Mouse (Mus musculus) frontal cortex, adult 2 months (tissue): Measurements from ENCODE around the gene Prmt7. TPM values are rescaled to one million over a fixed set of nuclear protein-coding genes. Genes with fewer than 3 reads are reported as not detected.

Experiments used
- DNase-seq, 2 experiments: peaks; one replicate each; pipeline ENCODE4 v3.0.0; 2022; ENCODE audit warnings: low spot score in 1 of 2; ENCODE audit errors: extremely low spot score in 1 of 2
- polyA plus RNA-seq: library from polyadenylated mRNA; depleted of rRNA; stranded (reverse); fragments of >200 nt; gene quantifications from 2 replicates; pipeline ENCODE4 v1.2.3, GENCODE M21; 2012

Prmt7 gene
- polyA plus RNA-seq, 1 experiment, result 33.4 TPM

DNA sequence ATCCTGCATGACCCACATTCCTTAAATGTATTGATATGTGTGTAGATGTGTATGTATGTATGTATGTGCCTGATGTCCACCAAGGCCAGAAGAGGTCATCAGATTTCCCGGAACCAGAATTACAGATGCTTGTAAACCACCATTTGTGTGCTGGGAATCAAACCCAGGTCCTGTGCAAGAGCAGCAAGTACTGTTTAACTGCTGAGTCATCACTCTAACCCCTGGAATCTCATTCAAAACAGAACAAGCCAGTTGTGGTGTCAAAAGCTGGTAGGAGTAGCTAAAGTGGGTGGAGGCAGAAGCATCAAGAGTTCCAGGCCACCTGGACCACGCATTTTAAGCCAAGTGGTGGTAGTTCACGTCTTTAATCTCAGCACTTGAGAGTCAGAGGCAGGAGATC lies 3.2 kb downstream of the Prmt7 start:
- no peak for DNase-seq

DNA sequence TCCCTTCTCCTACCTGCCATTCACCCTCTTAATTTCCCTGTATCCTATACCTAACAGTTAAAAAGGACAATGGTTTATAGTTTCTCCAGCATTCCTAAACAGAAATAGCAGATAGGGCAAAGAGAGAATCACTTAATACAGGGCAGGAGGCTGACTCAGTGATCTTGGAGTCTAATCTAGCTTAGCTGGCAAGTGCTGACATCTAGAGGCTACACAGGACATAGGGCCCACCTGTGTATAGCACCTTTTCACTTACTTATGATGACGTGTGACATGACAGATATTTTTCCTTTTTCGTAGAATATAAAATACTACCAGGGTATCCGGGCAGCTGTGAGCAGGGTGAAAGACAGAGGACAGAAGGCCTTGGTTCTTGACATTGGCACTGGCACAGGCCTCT lies 8.9 kb downstream of the Prmt7 start:
- DNase-seq, result no peak

DNA sequence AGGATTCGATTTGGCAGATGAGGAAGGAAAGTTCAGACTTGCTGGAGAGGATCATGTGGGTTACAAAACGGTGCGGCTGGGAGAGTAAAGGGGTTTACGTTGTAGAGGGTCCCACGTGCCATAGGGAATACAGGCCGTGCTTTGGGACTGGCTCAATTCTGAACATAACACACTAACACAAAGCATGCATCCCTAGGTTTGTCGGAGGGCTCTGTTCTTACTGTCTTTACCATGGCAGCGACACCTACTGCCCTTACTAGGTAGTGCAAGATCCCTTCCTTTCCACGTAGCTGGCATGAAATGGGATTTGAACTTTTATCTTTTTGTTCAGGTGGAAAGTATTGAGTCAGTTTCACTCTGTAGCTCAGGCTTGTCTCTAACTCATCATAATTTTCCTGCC lies 15.9 kb downstream of the Prmt7 start:
- peak in 1 of 2 experiments; percentile 76 for DNase-seq

DNA sequence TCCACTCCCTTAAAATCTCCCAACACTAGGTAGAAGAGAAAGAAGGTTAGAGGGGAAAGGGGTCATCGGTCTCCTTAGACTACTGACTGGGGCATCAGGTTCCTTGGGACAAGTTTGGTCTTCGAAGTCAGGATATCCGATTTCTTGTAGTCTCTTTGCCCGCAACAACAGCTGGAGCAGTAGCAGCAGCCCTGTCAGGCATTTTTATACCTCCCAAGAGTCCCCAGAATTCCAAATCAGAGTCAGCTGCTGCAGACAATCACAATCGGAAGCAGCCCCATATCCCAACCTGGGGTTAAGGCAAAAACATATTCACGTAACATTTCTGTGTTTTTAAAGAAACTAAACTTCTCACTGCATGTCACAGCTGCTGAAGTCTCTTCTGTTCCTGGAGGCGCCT lies 20.8 kb downstream of the Prmt7 start:
- no peak for DNase-seq

DNA sequence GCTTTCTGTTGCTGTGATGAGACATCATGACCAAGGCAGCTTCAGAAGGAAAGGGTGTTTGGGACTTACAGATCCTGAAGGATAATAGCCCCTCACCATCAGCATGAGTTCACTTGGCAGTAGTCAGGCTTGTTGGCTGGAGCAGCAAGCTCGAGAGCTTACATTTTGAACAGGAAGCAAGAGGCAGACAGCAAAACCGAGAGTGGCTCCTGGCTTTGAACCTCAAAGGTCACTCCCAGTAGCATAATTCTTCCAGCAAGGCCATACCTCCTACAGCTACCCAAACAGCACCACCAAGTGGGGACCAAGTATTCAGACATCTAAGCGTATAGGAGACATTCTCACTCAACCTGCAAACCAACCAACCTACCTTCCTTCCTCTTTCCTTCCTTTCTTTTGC lies 22.0 kb downstream of the Prmt7 start:
- DNase-seq, result no peak

DNA sequence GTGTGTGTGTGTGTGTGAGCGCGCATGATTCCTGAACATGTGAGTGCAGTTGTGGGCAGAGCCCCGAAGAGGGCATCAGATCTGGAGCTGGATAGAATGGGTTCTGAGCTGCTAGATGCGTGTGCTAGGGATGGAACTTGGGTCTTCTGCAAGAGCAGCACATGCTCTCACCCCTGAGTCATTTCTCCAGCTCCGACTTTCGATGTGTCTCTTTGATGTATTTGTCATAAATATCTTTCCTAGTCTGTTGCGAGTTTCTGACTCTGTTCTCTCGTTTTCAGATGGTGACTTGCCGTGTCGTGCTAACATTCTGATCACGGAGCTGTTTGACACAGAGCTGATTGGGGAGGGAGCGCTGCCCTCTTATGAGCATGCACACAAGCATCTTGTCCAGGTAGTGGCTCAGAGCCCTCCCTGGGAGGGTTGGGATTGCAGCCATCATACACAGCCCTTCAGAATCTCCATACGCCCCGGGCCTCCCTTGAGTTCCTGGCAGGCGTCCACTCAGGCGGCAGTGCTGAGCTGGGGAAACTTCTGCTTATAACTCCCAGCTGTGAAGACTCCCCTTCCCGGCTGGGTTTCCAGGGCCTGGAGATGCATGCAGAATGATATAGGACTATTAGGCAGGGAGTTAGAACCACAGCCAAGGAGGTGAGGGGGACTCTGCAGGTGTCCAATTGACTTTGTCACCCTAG lies 24.0 kb downstream of the Prmt7 start:
- DNase-seq, result peak in 1 of 2 experiments; percentile 28

DNA sequence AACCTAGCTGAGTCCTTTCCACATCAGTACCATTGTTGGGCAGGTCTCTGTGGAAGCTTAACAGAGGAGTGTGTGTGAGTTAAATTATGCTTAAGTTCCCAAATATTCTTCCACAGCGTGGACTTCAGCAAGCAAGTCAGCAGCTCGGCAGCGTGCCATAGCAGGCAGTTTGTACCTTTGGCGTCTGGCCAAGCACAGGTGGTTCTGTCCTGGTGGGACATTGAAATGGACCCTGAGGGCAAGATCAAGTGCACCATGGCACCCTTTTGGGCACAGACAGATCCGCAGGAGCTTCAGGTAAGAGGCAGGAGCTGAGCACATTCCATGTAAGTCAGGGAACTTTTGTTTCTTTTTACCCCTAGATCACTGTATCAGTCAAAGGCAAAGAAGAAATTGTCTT lies 26.4 kb downstream of the Prmt7 start:
- no peak for DNase-seq

DNA sequence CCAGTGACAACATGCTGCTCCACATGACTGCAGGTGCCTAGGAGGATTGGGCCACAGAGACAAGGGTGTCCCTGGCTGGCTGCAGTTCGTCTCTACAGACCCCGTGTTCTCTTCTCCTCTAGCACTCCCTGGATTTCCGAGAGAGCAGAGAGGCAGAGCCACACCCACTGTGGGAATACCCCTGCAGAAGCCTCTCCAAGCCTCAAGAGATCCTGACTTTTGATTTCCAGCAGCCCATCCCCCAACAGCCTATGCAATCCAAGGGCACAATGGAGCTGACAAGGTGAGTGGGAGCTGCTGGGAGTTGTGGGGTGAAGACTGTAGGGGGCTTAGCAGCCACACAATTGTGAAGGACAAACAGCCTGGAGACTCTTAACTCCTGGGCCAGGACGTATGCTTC lies 39.5 kb downstream of the Prmt7 start:
- no peak for DNase-seq

DNA sequence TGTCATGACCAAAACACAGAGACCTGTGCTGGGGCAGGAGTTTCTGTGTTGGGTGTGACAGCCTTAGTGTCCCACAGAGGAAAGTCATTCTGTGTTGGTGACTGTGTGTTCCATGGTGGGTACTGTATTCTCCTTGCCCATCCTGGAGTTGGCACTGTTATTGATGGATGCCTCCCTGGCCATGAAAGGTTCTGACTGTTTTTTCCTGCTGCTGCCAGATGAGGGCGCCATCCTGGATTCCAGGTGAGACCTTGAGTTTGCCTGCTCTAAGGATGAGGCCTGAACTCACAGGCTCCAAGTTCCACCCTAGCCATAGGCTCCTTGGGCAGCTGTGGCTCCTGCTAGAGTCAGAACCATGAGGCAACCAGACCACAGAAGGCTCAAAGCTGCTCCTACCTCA lies 47.4 kb downstream of the Prmt7 start:
- no peak for DNase-seq

DNA sequence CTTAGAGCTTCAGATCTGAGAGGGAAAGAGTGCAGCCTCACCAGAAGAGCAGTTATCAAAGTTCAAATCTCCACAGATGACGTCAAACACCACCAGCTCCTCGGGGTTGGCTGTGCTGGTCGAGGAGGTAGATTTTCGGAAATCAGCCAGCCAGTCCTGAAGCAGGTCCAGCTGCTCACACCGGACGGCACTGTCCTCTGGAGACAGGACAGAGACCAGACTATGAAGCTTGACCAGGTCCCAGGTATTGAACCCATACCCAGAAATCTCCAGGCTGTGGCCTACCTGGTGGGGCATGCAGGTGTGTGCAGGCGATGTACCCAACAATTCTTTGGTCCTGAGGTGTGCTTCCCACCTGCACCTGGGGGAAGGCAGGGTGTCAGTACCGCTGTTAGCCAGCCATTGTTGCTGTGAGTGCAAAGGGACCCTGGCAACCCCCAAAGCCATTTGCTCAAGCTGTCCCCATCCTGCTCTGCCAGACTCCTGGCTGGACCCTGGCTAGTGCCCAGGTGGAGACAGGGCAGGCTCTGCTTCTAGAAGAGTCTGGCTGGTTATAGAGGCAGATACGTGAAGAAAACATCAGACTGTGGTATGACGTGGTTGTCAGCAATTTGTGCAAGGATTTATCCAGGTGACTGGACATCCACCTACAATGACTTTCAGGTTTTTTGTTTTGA lies 49.0 kb downstream of the Prmt7 start:
- DNase-seq, result no peak

DNA sequence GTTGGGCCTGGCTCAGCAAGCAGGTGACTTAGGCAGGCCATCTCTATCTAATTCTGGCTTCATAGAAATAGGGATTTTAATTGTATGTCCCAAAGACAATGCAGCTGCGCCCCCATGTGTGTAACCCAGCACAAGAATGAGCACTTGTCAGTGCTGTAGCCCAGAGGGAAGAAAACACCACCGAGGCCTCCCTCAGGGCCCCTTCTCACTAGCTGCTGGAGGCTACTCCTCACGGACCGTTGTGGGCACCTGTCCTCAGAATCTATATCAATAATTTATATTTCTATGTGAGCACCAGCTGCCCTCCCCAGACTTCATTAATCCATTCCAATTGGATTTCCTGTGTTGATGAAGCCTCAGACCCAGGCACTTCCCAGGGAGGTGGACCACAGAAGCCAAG lies 50.2 kb downstream of the Prmt7 start:
- no peak for DNase-seq

DNA sequence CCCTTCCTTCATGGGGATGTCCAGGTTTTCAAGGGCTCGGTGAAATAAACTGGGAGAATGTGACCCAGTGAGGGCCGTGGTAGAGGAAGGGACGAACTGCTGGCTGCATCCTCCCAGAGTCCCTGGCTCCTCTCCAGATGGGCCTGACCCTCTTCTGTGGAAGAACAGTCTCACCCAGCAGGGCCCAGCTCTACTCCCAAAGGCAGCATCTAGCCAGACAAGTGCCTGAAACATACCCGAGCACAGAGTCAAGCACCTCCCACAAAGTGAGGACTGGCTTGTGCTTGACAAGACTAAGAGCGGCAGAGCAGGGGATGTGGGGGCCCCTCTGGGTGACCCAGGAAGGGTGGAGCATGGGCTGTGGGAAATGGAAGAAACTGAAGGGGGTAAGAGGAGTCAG lies 51.6 kb downstream of the Prmt7 start:
- no peak for DNase-seq

DNA sequence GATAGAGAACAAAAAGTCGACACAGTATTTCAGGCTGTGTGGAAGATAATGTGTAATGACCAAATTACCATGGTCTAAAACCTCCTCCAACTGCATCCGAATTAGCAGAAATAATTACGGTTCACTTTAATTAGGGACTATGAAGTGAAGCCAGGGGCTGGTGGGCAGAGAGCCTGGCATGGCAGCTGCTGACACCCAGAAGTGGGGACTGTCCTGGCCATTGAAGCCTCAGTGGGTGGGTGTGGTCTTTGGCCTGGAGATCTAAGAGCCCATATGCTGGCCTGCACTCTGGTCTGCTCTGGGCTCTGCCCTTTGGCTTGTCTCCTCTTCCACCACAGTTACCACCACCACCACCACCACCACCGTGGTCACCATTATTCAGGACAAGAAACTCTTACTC lies 53.2 kb downstream of the Prmt7 start:
- no peak for DNase-seq

DNA sequence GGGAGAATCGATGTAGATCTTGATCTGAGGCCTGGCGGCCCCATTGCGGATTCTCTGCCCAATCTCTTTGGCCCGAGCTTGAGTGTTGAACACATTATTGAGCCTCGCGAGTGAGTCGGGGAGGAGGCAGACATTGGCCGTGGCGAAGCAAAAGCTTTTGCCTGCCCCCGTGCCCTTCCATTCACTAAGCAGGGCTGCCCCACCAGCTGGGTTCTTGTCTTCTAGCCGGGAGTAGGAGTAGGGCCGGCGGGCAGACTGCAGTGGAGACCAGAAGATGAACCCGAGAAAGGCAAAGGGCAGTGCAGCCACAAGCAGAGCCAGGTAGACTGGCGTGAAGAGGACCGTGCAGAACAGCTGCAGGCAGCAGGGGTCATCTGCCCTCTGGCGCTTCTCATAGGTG lies 54.7 kb downstream of the Prmt7 start:
- no peak for DNase-seq

DNA sequence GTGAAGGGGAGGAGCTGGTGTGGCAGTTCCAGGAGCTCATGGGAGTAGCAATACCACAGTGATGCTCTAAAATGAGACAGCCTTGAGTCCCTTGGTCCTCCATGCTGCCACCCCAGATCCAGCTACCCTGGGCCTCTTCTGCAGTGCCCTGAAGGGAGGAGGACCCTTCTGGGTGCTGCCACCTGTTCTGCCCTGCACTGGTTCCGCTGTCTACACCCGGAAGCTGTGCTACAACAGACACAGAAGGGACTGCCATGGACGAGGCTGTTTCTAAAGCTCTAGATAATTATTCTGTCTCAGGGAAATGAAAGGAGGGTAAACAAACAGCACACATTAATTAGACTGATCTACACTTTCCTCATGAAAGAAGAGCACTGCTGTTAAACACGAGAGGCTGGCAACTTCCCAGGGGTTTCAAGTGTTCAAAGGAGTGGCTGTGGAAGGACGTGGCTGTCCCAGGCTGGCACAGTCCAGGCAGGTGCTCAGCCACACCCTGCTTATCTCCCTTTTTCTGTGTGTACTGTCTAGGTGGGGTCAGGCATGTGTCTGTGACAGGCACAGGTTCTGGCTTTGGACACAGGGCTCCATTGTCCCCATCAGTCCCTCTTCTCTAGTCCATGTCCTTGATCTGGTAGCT lies 58.1 kb downstream of the Prmt7 start:
- no peak for DNase-seq

DNA sequence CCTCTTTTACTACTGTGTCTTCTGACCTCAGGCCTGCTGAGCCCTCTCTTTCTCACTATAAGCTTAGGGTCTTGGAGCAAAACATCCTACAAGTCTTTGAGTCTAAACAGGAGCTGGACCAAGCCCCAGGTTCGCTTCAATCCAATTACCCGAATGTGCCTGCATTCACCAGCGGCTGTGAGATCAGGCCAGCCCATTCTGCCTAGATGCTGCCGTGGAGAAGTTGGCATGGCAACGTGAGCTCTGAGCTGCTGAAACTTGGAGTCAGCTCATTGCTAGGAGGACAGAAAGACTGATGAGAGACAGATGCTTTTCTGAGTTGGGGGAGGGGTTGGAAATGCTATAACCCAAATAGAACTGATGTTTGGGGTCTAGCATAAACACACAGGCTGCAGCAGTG lies 60.1 kb downstream of the Prmt7 start:
- DNase-seq, result peak; percentile 72 to 79

DNA sequence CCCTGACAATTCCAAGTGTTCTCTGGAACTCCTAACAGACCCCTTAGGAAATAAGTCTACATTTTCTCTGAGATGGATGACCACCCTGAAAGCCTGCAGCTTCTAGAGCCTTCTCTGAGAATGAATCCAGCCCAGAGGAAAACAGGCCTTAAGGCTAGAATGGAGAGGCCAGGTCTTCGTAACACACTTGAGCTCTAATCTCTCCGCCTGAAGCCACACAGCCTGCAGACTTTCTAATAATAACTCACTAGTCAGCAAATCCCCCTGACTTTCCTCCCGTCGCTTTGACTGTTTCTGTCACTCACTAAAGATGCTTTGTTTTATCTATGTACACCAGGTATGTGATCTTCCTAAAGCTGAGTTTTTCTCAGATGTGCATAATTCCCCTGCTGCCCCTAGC lies 60.6 kb downstream of the Prmt7 start:
- no peak for DNase-seq

DNA sequence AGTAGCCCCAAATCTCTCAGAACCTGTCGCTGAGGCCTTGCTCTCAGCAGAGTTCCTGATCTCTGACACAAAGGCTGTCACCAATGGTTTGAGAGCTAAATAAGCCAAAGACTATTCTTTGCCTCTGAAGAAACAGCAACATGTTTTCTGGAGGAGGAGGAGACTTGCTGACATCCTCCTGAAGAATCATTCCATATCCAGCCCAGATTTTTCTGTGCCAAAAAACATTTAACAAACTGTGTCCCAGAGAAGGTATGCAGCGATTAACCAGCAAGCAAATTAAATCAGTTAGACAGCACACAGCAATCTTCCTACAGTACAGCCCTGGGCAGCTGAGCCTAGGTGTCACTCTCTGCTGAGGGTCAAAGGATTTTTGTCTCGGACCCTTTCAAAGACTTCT lies 62.7 kb downstream of the Prmt7 start:
- DNase-seq, result peak in 1 of 2 experiments; percentile 71

DNA sequence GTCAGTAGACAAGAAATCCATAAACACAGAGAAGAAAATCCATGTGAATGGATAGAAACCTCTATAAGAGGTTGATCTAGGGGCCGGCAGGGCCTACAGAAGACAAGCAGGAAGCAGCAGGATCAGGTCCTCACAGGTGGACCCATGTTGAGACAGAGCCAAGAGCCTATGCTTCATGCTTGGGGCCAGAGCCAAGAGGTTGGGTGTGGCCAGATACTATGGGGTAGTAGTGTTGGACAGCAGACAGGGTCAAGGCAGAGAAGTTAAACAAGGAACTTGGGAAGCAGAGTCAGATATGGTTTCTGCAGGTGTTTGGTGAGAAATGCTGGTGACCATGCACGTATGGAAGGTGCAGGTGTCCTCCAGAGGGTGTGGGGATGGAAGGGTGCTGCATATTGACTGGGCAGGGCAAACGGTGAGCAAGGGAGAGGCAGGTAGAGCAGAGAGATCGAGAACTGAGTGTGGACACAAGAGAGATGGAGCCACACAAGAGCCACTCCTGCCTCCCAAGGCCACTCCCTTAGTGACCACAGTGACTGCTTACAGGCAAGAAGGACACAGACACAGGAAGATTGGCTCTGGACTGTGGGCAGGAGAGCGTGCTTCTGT lies 66.1 kb downstream of the Prmt7 start:
- no peak for DNase-seq

DNA sequence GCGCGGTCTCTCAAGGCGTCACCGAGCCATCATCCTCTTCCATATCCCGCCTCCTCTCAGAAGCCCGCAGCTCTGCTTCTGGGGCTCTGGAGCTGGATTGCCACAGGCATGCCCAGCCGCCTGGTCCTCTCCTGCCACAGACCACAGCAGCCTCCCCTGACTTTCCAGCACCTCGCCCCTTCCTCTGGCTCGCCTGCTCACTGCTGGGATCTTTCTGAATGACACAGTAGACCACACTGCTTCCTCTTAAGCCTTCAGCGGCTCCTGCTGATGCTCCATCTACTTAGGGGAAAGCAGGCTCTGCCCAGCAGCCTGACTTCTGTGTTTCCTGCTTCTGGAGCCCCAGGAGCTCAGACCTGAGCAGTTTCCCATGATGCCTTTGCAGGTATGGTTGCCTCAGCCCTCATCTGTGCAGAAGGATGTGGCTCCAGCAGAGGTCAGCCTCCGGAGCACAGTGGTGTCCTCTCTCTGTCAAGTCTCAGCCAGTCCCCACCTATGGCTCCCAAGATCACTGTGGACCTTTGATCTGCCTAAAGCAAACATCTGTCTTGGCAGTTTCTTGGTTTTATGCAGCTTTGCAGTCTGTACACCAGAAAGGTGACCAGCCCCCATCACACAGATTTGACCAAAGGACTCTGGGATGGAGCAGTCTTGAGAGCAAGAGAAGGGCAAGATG lies 67.8 kb downstream of the Prmt7 start:
- DNase-seq, result no peak

DNA sequence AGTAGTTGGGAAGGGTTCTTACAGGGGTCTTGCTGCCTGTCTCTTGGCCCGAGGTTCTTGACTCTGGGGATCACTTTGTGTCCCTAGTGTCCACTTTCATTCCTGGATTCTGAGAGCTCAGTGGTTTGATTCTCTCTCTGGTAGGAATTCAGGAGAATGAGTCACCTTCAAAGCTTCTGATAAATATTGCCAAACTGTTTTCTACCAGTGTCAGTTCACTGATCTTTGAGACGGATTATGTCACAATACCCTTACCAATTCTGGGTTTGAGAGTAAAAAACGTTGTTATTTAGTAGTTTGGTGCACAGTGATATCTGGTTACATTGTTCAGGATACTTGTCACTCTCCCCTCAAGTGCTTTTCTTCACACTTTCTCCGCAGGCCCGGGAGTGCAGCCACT lies 69.4 kb downstream of the Prmt7 start:
- no peak for DNase-seq
